Mouse (Mus musculus): ENCODE data around the gene Itpr1. TPM values are rescaled to one million over a fixed set of nuclear protein-coding genes. Genes with fewer than 3 reads are reported as not detected.
A peak's percentile ranks its signal among the peaks of the same experiment; 100 is the strongest.

Gene Itpr1
- polyA plus RNA-seq, 1 experiment = 68.2 TPM

GRCm38 (mm10) chr6:108274364-108275084, 61.6 kb downstream of the Itpr1 start:
- WGBS = 31% methylated on average over 10 of the region's 10 CpGs
- no peak overlapping the region for H3K4me3 ChIP-seq (ENCODE audit: insufficient read depth, low read depth, low read length)
- no peak for TF ChIP-seq POLR2A (IDR thresholded peaks at IDR 0.05; ENCODE audit: low read depth, low read length)
- no peak for TF ChIP-seq CTCF (conservative IDR thresholded peaks at IDR 0.05; ENCODE audit: insufficient read depth, insufficient read length, low read depth, low read length)
- no peak overlapping the region; the same call in 1 of the 2 replicates for H3K27ac ChIP-seq (ENCODE audit: insufficient read depth, low read depth, low read length)
- H3K36me3 ChIP-seq (ENCODE audit: control insufficient read depth, insufficient read depth, low read length) = peaks cover 3% of the 10 kb centered on the region; the same call in 1 of the 2 replicates
- H3K27me3 ChIP-seq (replicated peaks; ENCODE audit: control insufficient read depth, insufficient read depth, low read length) = no peaks in the 10 kb centered on the region
- DNase-seq = no peak
- peaks cover 33% of the 10 kb centered on the region for H3K4me1 ChIP-seq (ENCODE audit: control insufficient read depth, insufficient read depth, low read length)

DNA sequence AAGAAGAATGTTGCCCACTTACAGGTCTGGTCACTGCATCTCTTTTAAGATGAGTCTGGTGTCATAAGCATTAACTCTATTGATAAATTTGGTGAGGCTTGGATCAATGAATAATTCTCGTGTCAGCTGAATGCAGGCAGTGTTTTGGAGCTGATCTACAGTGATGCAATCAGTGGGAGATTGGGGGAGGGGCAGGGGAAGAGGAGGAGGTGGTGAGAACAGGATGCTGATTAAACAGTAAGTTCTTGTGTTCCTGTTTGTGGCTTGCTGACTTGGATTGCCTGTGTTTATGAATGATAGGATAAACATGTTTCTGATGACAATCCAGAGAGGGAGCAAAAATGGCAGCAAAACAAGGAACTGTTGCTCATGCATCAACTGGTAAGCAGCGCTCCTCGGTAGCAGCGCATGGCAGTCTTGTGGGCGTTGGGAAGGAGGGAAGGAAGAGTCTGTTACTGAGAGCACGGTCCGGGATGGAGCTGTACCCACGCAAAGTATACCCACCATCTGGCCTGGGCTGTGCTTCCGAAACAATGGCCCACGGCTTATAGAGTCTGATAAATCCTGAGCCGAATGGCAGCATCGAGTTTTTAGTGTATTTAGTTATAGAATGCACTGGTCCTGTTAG, 64.1 kb downstream of the Itpr1 start:
- no peak overlapping the region for H3K4me3 ChIP-seq (ENCODE audit: insufficient read depth, low read depth, low read length)
- H3K36me3 ChIP-seq (ENCODE audit: control insufficient read depth, insufficient read depth, low read length) = peaks cover 3% of the 10 kb centered on the region; the same call in 1 of the 2 replicates
- no peak for TF ChIP-seq POLR2A (IDR thresholded peaks at IDR 0.05; ENCODE audit: low read depth, low read length)
- TF ChIP-seq CTCF (conservative IDR thresholded peaks at IDR 0.05; ENCODE audit: insufficient read depth, insufficient read length, low read depth, low read length) = no peak
- H3K27me3 ChIP-seq (replicated peaks; ENCODE audit: control insufficient read depth, insufficient read depth, low read length) = no peaks in the 10 kb centered on the region
- peak overlapping the region; percentile 6 for H3K27ac ChIP-seq (ENCODE audit: insufficient read depth, low read depth, low read length)
- peaks cover 42% of the 10 kb centered on the region for H3K4me1 ChIP-seq (ENCODE audit: control insufficient read depth, insufficient read depth, low read length)
- WGBS = 83% methylated on average over 12 of the region's 12 CpGs
- DNase-seq = peak; percentile 43

GRCm38 (mm10) chr6:108277622-108278396, 64.9 kb downstream of the Itpr1 start:
- 48% methylated on average over 12 of the region's 12 CpGs for WGBS
- H3K36me3 ChIP-seq (ENCODE audit: control insufficient read depth, insufficient read depth, low read length) = peaks cover 3% of the 10 kb centered on the region; the same call in 1 of the 2 replicates
- peaks cover 46% of the 10 kb centered on the region for H3K4me1 ChIP-seq (ENCODE audit: control insufficient read depth, insufficient read depth, low read length)
- H3K27ac ChIP-seq (ENCODE audit: insufficient read depth, low read depth, low read length) = peak overlapping the region; percentile 16
- no peak for TF ChIP-seq POLR2A (IDR thresholded peaks at IDR 0.05; ENCODE audit: low read depth, low read length)
- TF ChIP-seq CTCF (conservative IDR thresholded peaks at IDR 0.05; ENCODE audit: insufficient read depth, insufficient read length, low read depth, low read length) = no peak
- DNase-seq = peak; percentile 73
- no peak overlapping the region for H3K4me3 ChIP-seq (ENCODE audit: insufficient read depth, low read depth, low read length)
- H3K27me3 ChIP-seq (replicated peaks; ENCODE audit: control insufficient read depth, insufficient read depth, low read length) = no peaks in the 10 kb centered on the region

- WGBS = 76% methylated on average over 11 of the region's 11 CpGs
Measured at GRCm38 (mm10) chr6:108278826-108279630, 66.1 kb downstream of the Itpr1 start.

DNA sequence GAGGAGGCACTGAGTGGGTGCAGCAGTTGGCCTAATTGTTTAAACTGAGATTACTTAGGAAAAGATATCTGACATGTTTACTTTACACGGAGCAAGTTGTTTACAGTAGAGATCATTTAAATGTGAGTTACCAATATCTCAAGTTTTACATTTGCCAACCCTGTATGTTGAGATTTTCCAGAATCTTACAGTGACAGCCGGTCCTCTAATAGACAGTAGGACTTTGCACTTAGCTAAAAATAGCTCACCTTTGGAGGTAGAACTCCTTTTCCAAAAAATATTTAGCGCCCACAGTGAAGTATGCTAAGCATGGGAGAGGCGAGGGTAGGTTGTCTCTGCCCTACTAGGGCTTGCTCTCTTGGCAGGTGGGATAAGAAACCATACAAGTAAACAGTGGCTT, 69.2 kb downstream of the Itpr1 start:
- no peak for TF ChIP-seq CTCF (conservative IDR thresholded peaks at IDR 0.05; ENCODE audit: insufficient read depth, insufficient read length, low read depth, low read length)
- no peak for TF ChIP-seq POLR2A (IDR thresholded peaks at IDR 0.05; ENCODE audit: low read depth, low read length)
- H3K27ac ChIP-seq (ENCODE audit: insufficient read depth, low read depth, low read length) = no peak overlapping the region
- H3K4me1 ChIP-seq (ENCODE audit: control insufficient read depth, insufficient read depth, low read length) = peaks cover 33% of the 10 kb centered on the region
- no peak for DNase-seq
- no peaks in the 10 kb centered on the region for H3K27me3 ChIP-seq (replicated peaks; ENCODE audit: control insufficient read depth, insufficient read depth, low read length)
- 44% methylated on average over 4 of the region's 4 CpGs for whole genome bisulfite sequencing
- no peaks in the 10 kb centered on the region for H3K36me3 ChIP-seq (ENCODE audit: control insufficient read depth, insufficient read depth, low read length)
- H3K4me3 ChIP-seq (ENCODE audit: insufficient read depth, low read depth, low read length) = no peak overlapping the region

More at GRCm38 (mm10) chr6:108278826-108279630, 66.1 kb downstream of the Itpr1 start:
- H3K27ac ChIP-seq (ENCODE audit: insufficient read depth, low read depth, low read length) = 0 out of 2 replicates have a peak overlapping the region, but pooled peaks have one; percentile 22
- no peak for TF ChIP-seq CTCF (conservative IDR thresholded peaks at IDR 0.05; ENCODE audit: insufficient read depth, insufficient read length, low read depth, low read length)
- no peak for TF ChIP-seq POLR2A (IDR thresholded peaks at IDR 0.05; ENCODE audit: low read depth, low read length)
- peaks cover 45% of the 10 kb centered on the region for H3K4me1 ChIP-seq (ENCODE audit: control insufficient read depth, insufficient read depth, low read length)
- no peaks in the 10 kb centered on the region for H3K36me3 ChIP-seq (ENCODE audit: control insufficient read depth, insufficient read depth, low read length)
- DNase-seq = no peak
- no peak overlapping the region for H3K4me3 ChIP-seq (ENCODE audit: insufficient read depth, low read depth, low read length)
- H3K27me3 ChIP-seq (replicated peaks; ENCODE audit: control insufficient read depth, insufficient read depth, low read length) = no peaks in the 10 kb centered on the region

DNA sequence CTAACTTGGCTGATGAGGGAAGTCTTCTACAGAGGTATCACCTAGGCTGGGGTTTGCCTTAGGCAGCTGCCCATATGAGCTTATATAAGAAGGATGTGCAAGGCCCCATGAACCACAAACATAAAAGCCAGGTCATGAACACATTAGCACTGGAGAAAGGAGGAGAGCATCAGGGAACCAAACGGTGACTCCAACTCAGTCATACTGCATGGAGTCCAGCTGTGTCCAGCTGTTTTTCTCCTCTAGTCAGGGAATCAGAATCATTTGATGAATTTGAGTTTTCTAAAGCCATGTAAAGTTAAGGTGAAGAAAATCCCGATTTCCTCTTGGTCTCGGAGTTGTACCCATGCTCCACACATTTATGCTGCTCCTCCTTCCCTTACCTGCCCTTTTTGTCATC, 69.7 kb downstream of the Itpr1 start:
- 76% methylated on average over 3 of the region's 3 CpGs for whole genome bisulfite sequencing
- H3K27ac ChIP-seq (ENCODE audit: insufficient read depth, low read depth, low read length) = no peak overlapping the region
- H3K4me3 ChIP-seq (ENCODE audit: insufficient read depth, low read depth, low read length) = no peak overlapping the region
- DNase-seq = no peak
- TF ChIP-seq POLR2A (IDR thresholded peaks at IDR 0.05; ENCODE audit: low read depth, low read length) = no peak
- no peak for TF ChIP-seq CTCF (conservative IDR thresholded peaks at IDR 0.05; ENCODE audit: insufficient read depth, insufficient read length, low read depth, low read length)
- no peaks in the 10 kb centered on the region for H3K36me3 ChIP-seq (ENCODE audit: control insufficient read depth, insufficient read depth, low read length)
- H3K4me1 ChIP-seq (ENCODE audit: control insufficient read depth, insufficient read depth, low read length) = peaks cover 28% of the 10 kb centered on the region
- no peaks in the 10 kb centered on the region for H3K27me3 ChIP-seq (replicated peaks; ENCODE audit: control insufficient read depth, insufficient read depth, low read length)
